Mouse (Mus musculus): ENCODE results near the gene Hnf1a. TPM values are rescaled to one million over a fixed set of nuclear protein-coding genes. Genes with fewer than 3 reads are reported as not detected.
A peak's percentile ranks its signal among the peaks of the same experiment; 100 is the strongest.

Hnf1a gene
- not detected in 2 replicates for polyA plus RNA-seq (2014; fragmentation: Nextera tagmentation; extraction: Ambion mirVana)

- ATAC-seq (ENCODE audit: insufficient number of reproducible peaks, insufficient read depth, low FRiP score, low read depth) = no peak
- H3K4me1 ChIP-seq (ENCODE audit: control insufficient read depth in 2 of 2, insufficient read depth in 2 of 2, low read length in 2 of 2) = 0 out of 4 replicates have a peak, but pooled peaks cover 0 to 2% of the 10 kb centered on the region in 2 experiments
- WGBS = 80% methylated on average over 17 of the region's 17 CpGs
- H3K4me2 ChIP-seq (ENCODE audit: low read length) = no peak within 1 kb of the TSS
- no peaks in the 10 kb centered on the region for H3K9me3 ChIP-seq (ENCODE audit: control insufficient read depth, low read length)
- no peaks in the 10 kb centered on the region for H3K36me3 ChIP-seq (ENCODE audit: control insufficient read depth, insufficient read depth, low read length)
- peaks cover 30% of the 10 kb centered on the region for H3K27me3 ChIP-seq (ENCODE audit: control insufficient read depth, insufficient read depth, low read length)
- no peak within 1 kb of the TSS for H3K27ac ChIP-seq (replicated peaks in 1 of 2; ENCODE audit: control insufficient read depth in 1 of 2, insufficient read depth in 1 of 2, low read depth in 2 of 2, low read length in 2 of 2)
- H3K4me3 ChIP-seq (ENCODE audit: control insufficient read depth in 1 of 2, insufficient read depth in 1 of 2, low read depth in 1 of 2, low read length in 2 of 2) = no peak within 1 kb of the TSS
- no peak within 1 kb of the TSS for H3K9ac ChIP-seq (ENCODE audit: low read length)
These were observed at the start of gene Hnf1a for GRCm38 (mm10) chr5:114970824-114971227. Hnf1a (minus strand) TSS chr5:114971094.

DNA sequence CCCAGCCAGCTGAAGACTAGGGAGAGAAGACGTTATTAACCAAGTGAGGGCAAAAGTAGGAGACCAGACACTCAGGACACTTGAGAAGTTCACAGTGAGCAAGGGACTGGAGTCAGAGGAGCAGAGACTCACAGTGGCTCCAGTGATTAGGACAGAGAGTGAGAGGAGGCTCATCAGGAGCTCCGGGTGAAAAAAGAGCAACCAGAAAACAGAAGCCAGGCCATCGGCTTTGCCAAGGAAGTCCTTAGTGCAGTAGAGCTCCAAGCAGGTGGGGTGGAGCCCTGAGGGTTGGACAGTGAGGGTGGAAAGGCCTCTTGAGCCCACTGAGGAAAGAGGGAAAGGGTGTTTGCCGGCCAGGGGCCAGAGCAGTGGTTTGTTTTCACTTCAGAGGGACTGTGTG is 47.9 kb upstream of the Hnf1a start:
- Histone ChIP-seq H3K27me3 (ENCODE audit: control insufficient read depth, insufficient read depth, low read length) (no peaks in the 10 kb centered on the region), H3K4me3 (ENCODE audit: control insufficient read depth in 1 of 2, insufficient read depth in 1 of 2, low read depth in 1 of 2, low read length in 2 of 2) (no peak overlapping the region), H3K4me1 (ENCODE audit: control insufficient read depth in 2 of 2, insufficient read depth in 2 of 2, low read length in 2 of 2) (peaks cover 13 to 46% of the 10 kb centered on the region in 2 experiments), H3K9me3 (ENCODE audit: control insufficient read depth, low read length) (no peaks in the 10 kb centered on the region), H3K9ac (ENCODE audit: low read length) (peak overlapping the region; percentile 36), H3K4me2 (ENCODE audit: low read length) (peak overlapping the region; percentile 44), H3K36me3 (ENCODE audit: control insufficient read depth, insufficient read depth, low read length) (0 out of 2 replicates have a peak, but pooled peaks cover 2% of the 10 kb centered on the region), H3K27ac (replicated peaks in 1 of 2; ENCODE audit: control insufficient read depth in 1 of 2, insufficient read depth in 1 of 2, low read depth in 2 of 2, low read length in 2 of 2) (peak overlapping the region; percentile 49 to 65)
- WGBS = 14% methylated on average over 4 of the region's 4 CpGs
- ATAC-seq (ENCODE audit: insufficient number of reproducible peaks, insufficient read depth, low FRiP score, low read depth) = no peak

- no peaks in the 10 kb centered on the region for H3K27me3 ChIP-seq (ENCODE audit: control insufficient read depth, insufficient read depth, low read length)
- H3K9ac ChIP-seq (ENCODE audit: low read length) = peak overlapping the region; percentile 36
- no peak overlapping the region for H3K4me3 ChIP-seq (ENCODE audit: control insufficient read depth in 1 of 2, insufficient read depth in 1 of 2, low read depth in 1 of 2, low read length in 2 of 2)
- no peaks in the 10 kb centered on the region for H3K9me3 ChIP-seq (ENCODE audit: control insufficient read depth, low read length)
- H3K36me3 ChIP-seq (ENCODE audit: control insufficient read depth, insufficient read depth, low read length) = 0 out of 2 replicates have a peak, but pooled peaks cover 2% of the 10 kb centered on the region
- peak overlapping the region; percentile 39 to 65; a peak in 3 of 4 replicates for H3K27ac ChIP-seq (replicated peaks in 1 of 2; ENCODE audit: control insufficient read depth in 1 of 2, insufficient read depth in 1 of 2, low read depth in 2 of 2, low read length in 2 of 2)
- peak overlapping the region; percentile 44 for H3K4me2 ChIP-seq (ENCODE audit: low read length)
- 10% methylated on average over 2 of the region's 2 CpGs for WGBS
- 0 out of 2 replicates have a peak, but pooled peaks have one; percentile 31 for ATAC-seq (ENCODE audit: insufficient number of reproducible peaks, insufficient read depth, low FRiP score, low read depth)
- H3K4me1 ChIP-seq (ENCODE audit: control insufficient read depth in 2 of 2, insufficient read depth in 2 of 2, low read length in 2 of 2) = peaks cover 16 to 51% of the 10 kb centered on the region in 2 experiments
These were observed 47.4 kb upstream of the Hnf1a start for GRCm38 (mm10) chr5:115018270-115018669.

- no peaks in the 10 kb centered on the region for H3K9me3 ChIP-seq (ENCODE audit: control insufficient read depth, low read length)
- H3K9ac ChIP-seq (ENCODE audit: low read length) = no peak overlapping the region
- H3K4me1 ChIP-seq (ENCODE audit: control insufficient read depth in 2 of 2, insufficient read depth in 2 of 2, low read length in 2 of 2) = peaks cover 19 to 66% of the 10 kb centered on the region in 2 experiments
- 0 out of 2 replicates have a peak, but pooled peaks cover 2% of the 10 kb centered on the region for H3K36me3 ChIP-seq (ENCODE audit: control insufficient read depth, insufficient read depth, low read length)
- H3K27ac ChIP-seq (replicated peaks in 1 of 2; ENCODE audit: control insufficient read depth in 1 of 2, insufficient read depth in 1 of 2, low read depth in 2 of 2, low read length in 2 of 2) = 0 out of 4 replicates have a peak overlapping the region, but pooled peaks of 1 of the 2 experiments have one; percentile 16
- no peak for ATAC-seq (ENCODE audit: insufficient number of reproducible peaks, insufficient read depth, low FRiP score, low read depth)
- H3K4me2 ChIP-seq (ENCODE audit: low read length) = 0 out of 2 replicates have a peak overlapping the region, but pooled peaks have one; percentile 23
- WGBS = 33% methylated on average over 4 of the region's 4 CpGs
- no peak overlapping the region for H3K4me3 ChIP-seq (ENCODE audit: control insufficient read depth in 1 of 2, insufficient read depth in 1 of 2, low read depth in 1 of 2, low read length in 2 of 2)
- H3K27me3 ChIP-seq (ENCODE audit: control insufficient read depth, insufficient read depth, low read length) = no peaks in the 10 kb centered on the region
These were observed 44.2 kb upstream of the Hnf1a start for GRCm38 (mm10) chr5:115015121-115015520.

DNA sequence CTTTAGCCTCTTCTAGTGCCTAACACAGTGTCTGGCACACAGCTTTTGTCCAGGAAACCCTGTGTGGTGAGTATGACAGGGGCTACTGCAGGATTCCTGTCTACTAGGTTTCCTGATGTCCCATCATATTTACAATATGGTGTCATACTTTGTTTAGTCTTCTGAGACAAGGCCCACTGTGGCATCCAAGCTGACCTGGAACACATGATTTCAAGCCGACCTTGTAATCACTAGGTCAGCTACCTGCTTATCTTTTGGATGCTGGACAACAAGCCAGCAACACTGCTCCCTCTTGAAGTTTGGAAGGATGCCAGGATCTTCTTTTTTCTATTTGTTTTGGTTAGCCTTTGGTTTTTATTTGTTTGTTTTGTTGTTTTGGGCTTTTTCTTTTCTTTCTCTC is 43.7 kb upstream of the Hnf1a start:
- ATAC-seq (ENCODE audit: insufficient number of reproducible peaks, insufficient read depth, low FRiP score, low read depth) = no peak
- H3K36me3 ChIP-seq (ENCODE audit: control insufficient read depth, insufficient read depth, low read length) = 0 out of 2 replicates have a peak, but pooled peaks cover 2% of the 10 kb centered on the region
- H3K4me1 ChIP-seq (ENCODE audit: control insufficient read depth in 2 of 2, insufficient read depth in 2 of 2, low read length in 2 of 2) = peaks cover 19 to 66% of the 10 kb centered on the region in 2 experiments
- H3K27ac ChIP-seq (replicated peaks in 1 of 2; ENCODE audit: control insufficient read depth in 1 of 2, insufficient read depth in 1 of 2, low read depth in 2 of 2, low read length in 2 of 2) = peak overlapping the region in 1 of 2 experiments; percentile 72; a peak in 2 of 4 replicates
- H3K27me3 ChIP-seq (ENCODE audit: control insufficient read depth, insufficient read depth, low read length) = no peaks in the 10 kb centered on the region
- 0% methylated on average over 1 of the region's 1 CpGs for WGBS
- no peaks in the 10 kb centered on the region for H3K9me3 ChIP-seq (ENCODE audit: control insufficient read depth, low read length)
- peak overlapping the region; percentile 32 for H3K4me2 ChIP-seq (ENCODE audit: low read length)
- H3K4me3 ChIP-seq (ENCODE audit: control insufficient read depth in 1 of 2, insufficient read depth in 1 of 2, low read depth in 1 of 2, low read length in 2 of 2) = no peak overlapping the region
- no peak overlapping the region for H3K9ac ChIP-seq (ENCODE audit: low read length)

DNA sequence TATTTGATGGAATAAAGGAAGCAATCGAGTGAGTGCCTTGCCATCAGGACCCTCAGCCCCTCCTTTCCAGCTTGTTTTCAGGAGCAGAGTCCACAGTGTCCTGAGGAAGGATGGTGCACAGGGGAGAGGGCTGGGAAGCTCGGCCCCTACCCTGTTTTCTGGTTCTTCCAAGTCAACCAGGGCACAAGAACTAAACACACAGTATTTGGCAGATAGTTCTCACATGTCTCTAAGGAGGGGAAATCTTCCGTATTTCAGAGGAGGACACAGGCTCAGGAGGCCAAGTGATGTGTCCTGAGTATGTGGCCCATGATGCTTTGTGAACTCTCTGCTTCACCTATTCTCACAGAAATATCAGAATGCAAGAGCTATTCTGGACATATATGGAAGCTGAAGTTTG is 42.5 kb upstream of the Hnf1a start:
- WGBS = 61% methylated on average over 3 of the region's 3 CpGs
- Histone ChIP-seq H3K4me1 (ENCODE audit: control insufficient read depth in 2 of 2, insufficient read depth in 2 of 2, low read length in 2 of 2) (peaks cover 15 to 59% of the 10 kb centered on the region in 2 experiments), H3K27ac (replicated peaks in 1 of 2; ENCODE audit: control insufficient read depth in 1 of 2, insufficient read depth in 1 of 2, low read depth in 2 of 2, low read length in 2 of 2) (no peak overlapping the region), H3K27me3 (ENCODE audit: control insufficient read depth, insufficient read depth, low read length) (no peaks in the 10 kb centered on the region), H3K36me3 (ENCODE audit: control insufficient read depth, insufficient read depth, low read length) (0 out of 2 replicates have a peak, but pooled peaks cover 2% of the 10 kb centered on the region), H3K4me3 (ENCODE audit: control insufficient read depth in 1 of 2, insufficient read depth in 1 of 2, low read depth in 1 of 2, low read length in 2 of 2) (no peak overlapping the region), H3K9me3 (ENCODE audit: control insufficient read depth, low read length) (no peaks in the 10 kb centered on the region), H3K4me2 (ENCODE audit: low read length) (peak overlapping the region; percentile 89), H3K9ac (ENCODE audit: low read length) (peak overlapping the region; percentile 16; the same call in 1 of the 2 replicates)
- ATAC-seq (ENCODE audit: insufficient number of reproducible peaks, insufficient read depth, low FRiP score, low read depth) = no peak

- Histone ChIP-seq H3K4me3 (ENCODE audit: control insufficient read depth in 1 of 2, insufficient read depth in 1 of 2, low read depth in 1 of 2, low read length in 2 of 2) (peak overlapping the region; percentile 99), H3K9ac (ENCODE audit: low read length) (peak overlapping the region; percentile 97), H3K27me3 (ENCODE audit: control insufficient read depth, insufficient read depth, low read length) (no peaks in the 10 kb centered on the region), H3K27ac (replicated peaks in 1 of 2; ENCODE audit: control insufficient read depth in 1 of 2, insufficient read depth in 1 of 2, low read depth in 2 of 2, low read length in 2 of 2) (peak overlapping the region; percentile 73 to 92), H3K4me1 (ENCODE audit: control insufficient read depth in 2 of 2, insufficient read depth in 2 of 2, low read length in 2 of 2) (peaks cover 13 to 42% of the 10 kb centered on the region in 2 experiments), H3K9me3 (ENCODE audit: control insufficient read depth, low read length) (no peaks in the 10 kb centered on the region), H3K36me3 (ENCODE audit: control insufficient read depth, insufficient read depth, low read length) (0 out of 2 replicates have a peak, but pooled peaks cover 2% of the 10 kb centered on the region), H3K4me2 (ENCODE audit: low read length) (peak overlapping the region; percentile 89)
- ATAC-seq (ENCODE audit: insufficient number of reproducible peaks, insufficient read depth, low FRiP score, low read depth) = peak; percentile 1; the same call in 1 of the 2 replicates
- under 1% methylated on average over 63 of the region's 63 CpGs for WGBS
These were observed 40.8 kb upstream of the Hnf1a start for GRCm38 (mm10) chr5:115011519-115012261.

Measured in heart, embryonic 14.5 days (tissue).